Mouse (Mus musculus) liver, postnatal 0 days (tissue): Measurements from ENCODE around the gene Dph6. TPM values are rescaled to one million over a fixed set of nuclear protein-coding genes. Genes with fewer than 3 reads are reported as not detected.

Experiments
- ATAC-seq: fragments of 200-750 bp; cut with Nextera tagmentation; 2 replicates; pipeline ENCODE4 v1.8.0; 2017; ENCODE audit warnings: mild to moderate bottlenecking, moderate library complexity
- DNase-seq: peaks from one replicate; pipeline ENCODE4 v3.0.0-alpha.2; 2016
- H3K27ac ChIP-seq: fragments of 300-500 bp; sonication (generic); 2 replicates; pipeline ENCODE4 v1.5.1; 2014; ENCODE audit warnings: antibody characterized with exemption, moderate library complexity, mild to moderate bottlenecking, low read depth
- H3K27me3 ChIP-seq: fragments of 300-500 bp; sonication (generic); 2 replicates; pipeline ENCODE4 v1.6.1; 2014; ENCODE audit warnings: low read length, control low read depth, mixed read lengths; ENCODE audit not compliant: insufficient read depth
- H3K36me3 ChIP-seq: fragments of 300-500 bp; sonication (generic); replicated peaks from 2 replicates; pipeline ENCODE4 v1.6.1; 2014; ENCODE audit warnings: mild to moderate bottlenecking, control low read depth, low read length, moderate library complexity, mixed read lengths; ENCODE audit not compliant: insufficient read depth
- H3K4me1 ChIP-seq: fragments of 300-500 bp; sonication (generic); 2 replicates; pipeline ENCODE4 v1.6.1; 2014; ENCODE audit warnings: antibody characterized with exemption, mild to moderate bottlenecking, control low read depth; ENCODE audit not compliant: insufficient read depth
- H3K4me2 ChIP-seq: fragments of 300-500 bp; sonication (generic); 2 replicates; pipeline ENCODE4 v1.6.1; 2014; ENCODE audit warnings: low read depth, mild to moderate bottlenecking, low read length, moderate library complexity, mixed read lengths
- H3K4me3 ChIP-seq: fragments of 300-500 bp; sonication (generic); 2 replicates; pipeline ENCODE4 v1.5.1; 2014; ENCODE audit warnings: low read depth, low read length
- H3K9ac ChIP-seq: fragments of 300-500 bp; sonication (generic); replicated peaks from 2 replicates; pipeline ENCODE4 v1.6.1; 2014; ENCODE audit warnings: mild to moderate bottlenecking, moderate library complexity
- H3K9me3 ChIP-seq: fragments of 300-500 bp; sonication (generic); 2 replicates; pipeline ENCODE4 v1.6.1; 2016; ENCODE audit warnings: mild to moderate bottlenecking, control low read depth, low read length, mixed read lengths
- CTCF ChIP-seq: sonication (generic); IDR thresholded peaks from 2 replicates; pipeline ENCODE4 v1.5.1; 2016; ENCODE audit warnings: antibody characterized with exemption, low read depth
- EP300 ChIP-seq: IDR thresholded peaks from 2 replicates; pipeline ENCODE4 v1.6.1; 2016; ENCODE audit warnings: antibody characterized with exemption, low read depth, mild to moderate bottlenecking
- WGBS: fragments of 180-500 bp; shearing (Covaris S2); extraction: QIAGEN DNeasy Blood & Tissue Kit; methylation state at CpG from one replicate; pipeline ENCODE4 v1.1.7; 2014; ENCODE audit not compliant: insufficient replicate concordance; 5-methylcytosine and 5-hydroxymethylcytosine counted together
- polyA plus RNA-seq: library from polyadenylated mRNA; unstranded; fragments of >200 nt; fragmentation: Nextera tagmentation; extraction: Ambion mirVana; gene quantifications from 2 replicates; pipeline ENCODE4 v1.2.1, GENCODE M21; 2015

Gene Dph6
- polyA plus RNA-seq, result 5.2 and 5.7 TPM in 2 replicates

DNA sequence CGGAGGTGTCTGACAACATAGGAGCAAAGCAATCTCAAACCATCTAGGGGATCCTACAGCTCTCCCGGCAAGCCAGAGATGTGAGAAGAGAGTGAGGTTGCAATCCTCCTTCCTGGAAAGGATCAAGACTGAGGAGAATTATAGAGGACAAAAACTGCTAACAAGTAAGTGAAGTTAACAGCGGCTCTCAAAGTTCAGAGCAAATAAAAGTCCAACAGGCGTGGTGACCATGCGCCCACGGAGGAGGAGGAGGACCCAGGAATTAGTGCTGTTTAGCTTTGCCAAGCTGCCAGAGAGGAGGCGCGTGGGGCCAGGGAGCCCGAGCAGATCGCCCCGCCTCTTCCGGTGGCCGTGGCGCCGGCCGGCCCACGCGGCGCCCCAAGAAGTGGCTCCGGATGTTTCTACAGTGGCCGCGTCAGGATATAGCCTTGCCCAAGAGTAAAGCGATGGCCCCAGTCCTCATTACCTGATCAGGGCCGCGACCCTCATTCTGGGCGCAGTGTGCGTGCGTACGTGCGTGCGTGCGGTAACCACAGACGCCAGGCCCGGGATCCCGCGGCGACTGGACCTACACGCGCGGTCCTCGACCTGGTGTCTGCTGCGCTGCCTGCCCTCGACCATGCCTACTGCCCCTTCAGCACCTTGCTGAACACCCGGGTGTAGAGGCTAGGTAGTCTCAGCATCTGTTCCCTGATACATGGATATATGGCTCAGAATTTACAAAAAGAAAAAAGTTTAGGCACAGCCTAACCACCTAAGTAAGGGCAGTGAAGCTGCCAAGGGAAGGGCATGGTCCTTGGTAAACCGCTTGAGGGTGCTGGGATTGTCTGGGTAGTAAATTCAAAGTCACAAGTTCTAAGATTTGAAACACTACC is at the start of gene Dph6:
TSS of gene Dph6 (minus strand) at position 600 of the 875 bp plus-strand sequence.
- Histone ChIP-seq H3K36me3 (no peaks in the 10 kb centered on the region), H3K27ac (peak within 1 kb of the TSS; percentile 93), H3K4me1 (peaks cover 8% of the 10 kb centered on the region), H3K4me3 (peak within 1 kb of the TSS; percentile 80), H3K27me3 (no peaks in the 10 kb centered on the region), H3K9ac (peak within 1 kb of the TSS; percentile 79), H3K9me3 (no peaks in the 10 kb centered on the region), H3K4me2 (peak within 1 kb of the TSS; percentile 85)
- DNase-seq (peak; percentile 88), ATAC-seq (peak; percentile 98)
- TF ChIP-seq CTCF (peak; percentile 16; the same call in 1 of the 2 replicates), EP300 (peak; percentile 85)
- WGBS, result under 1% methylated on average over 45 of the region's 45 CpGs

- ATAC-seq (no peak), DNase-seq (no peak)
- no peak overlapping the region for H3K4me3 ChIP-seq
- H3K9me3 ChIP-seq, result no peaks in the 10 kb centered on the region
- TF ChIP-seq CTCF (no peak), EP300 (no peak)
- no peak overlapping the region for H3K4me2 ChIP-seq
- no peaks in the 10 kb centered on the region for H3K4me1 ChIP-seq
- no peak overlapping the region for H3K27ac ChIP-seq
- WGBS, result 55% methylated on average over 2 of the region's 2 CpGs
- H3K27me3 ChIP-seq, result no peaks in the 10 kb centered on the region
- no peaks in the 10 kb centered on the region for H3K36me3 ChIP-seq
- H3K9ac ChIP-seq, result no peak overlapping the region
Measured at GRCm38 (mm10) chr2:114700966-114701685, 46.4 kb upstream of the Dph6 start.

- TF ChIP-seq EP300, result no peak
- TF ChIP-seq CTCF, result no peak
- H3K4me1 ChIP-seq, result no peaks in the 10 kb centered on the region
- WGBS, result 40% methylated on average over 2 of the region's 2 CpGs
- no peak overlapping the region for H3K4me2 ChIP-seq
- H3K9me3 ChIP-seq, result no peaks in the 10 kb centered on the region
- ATAC-seq (no peak), DNase-seq (no peak)
- no peak overlapping the region for H3K27ac ChIP-seq
- no peaks in the 10 kb centered on the region for H3K36me3 ChIP-seq
- H3K27me3 ChIP-seq, result no peaks in the 10 kb centered on the region
- no peak overlapping the region for H3K9ac ChIP-seq
- H3K4me3 ChIP-seq, result no peak overlapping the region
Measured at GRCm38 (mm10) chr2:114691607-114692006, 36.8 kb upstream of the Dph6 start.

DNA sequence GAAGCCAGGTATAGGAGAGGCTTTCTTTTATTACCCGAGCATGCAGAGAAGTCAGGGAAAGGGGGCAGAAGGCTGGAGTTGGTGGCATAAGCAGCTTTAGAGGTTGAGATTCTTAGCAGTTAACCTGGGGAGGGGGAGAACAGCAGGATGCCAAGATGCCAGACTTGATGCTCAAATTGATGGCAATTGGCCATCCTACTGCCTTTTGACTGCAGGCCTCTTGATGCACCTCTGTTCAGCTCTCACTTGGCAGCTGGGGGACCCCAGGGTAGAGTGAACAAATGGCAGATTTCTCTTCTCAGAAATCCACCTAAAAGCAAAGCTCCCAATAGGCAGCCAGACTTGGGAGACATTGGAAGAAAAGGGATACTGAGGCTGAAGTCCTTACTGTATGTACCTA is 32.7 kb upstream of the Dph6 start:
- 87% methylated on average over 1 of the region's 1 CpGs for WGBS
- no peaks in the 10 kb centered on the region for H3K27me3 ChIP-seq
- H3K27ac ChIP-seq, result no peak overlapping the region
- TF ChIP-seq CTCF, result no peak
- no peak for TF ChIP-seq EP300
- H3K4me1 ChIP-seq, result no peaks in the 10 kb centered on the region
- DNase-seq (no peak), ATAC-seq (no peak)
- no peak overlapping the region for H3K4me2 ChIP-seq
- H3K9ac ChIP-seq, result no peak overlapping the region
- H3K36me3 ChIP-seq, result no peaks in the 10 kb centered on the region
- H3K4me3 ChIP-seq, result no peak overlapping the region
- no peaks in the 10 kb centered on the region for H3K9me3 ChIP-seq

GRCm38 (mm10) chr2:114687081-114687480 is 32.3 kb upstream of the Dph6 start:
- H3K27ac ChIP-seq, result no peak overlapping the region
- ATAC-seq, result no peak
- TF ChIP-seq EP300, result no peak
- TF ChIP-seq CTCF, result no peak
- 78% methylated on average over 4 of the region's 4 CpGs for WGBS
- no peaks in the 10 kb centered on the region for H3K4me1 ChIP-seq
- no peaks in the 10 kb centered on the region for H3K27me3 ChIP-seq
- H3K9ac ChIP-seq, result no peak overlapping the region
- no peak for DNase-seq
- H3K9me3 ChIP-seq, result no peaks in the 10 kb centered on the region
- H3K36me3 ChIP-seq, result no peaks in the 10 kb centered on the region
- no peak overlapping the region for H3K4me2 ChIP-seq
- H3K4me3 ChIP-seq, result no peak overlapping the region

- Histone ChIP-seq H3K4me3 (no peak overlapping the region), H3K36me3 (no peaks in the 10 kb centered on the region), H3K4me1 (no peaks in the 10 kb centered on the region), H3K27ac (no peak overlapping the region), H3K9me3 (no peaks in the 10 kb centered on the region), H3K9ac (no peak overlapping the region), H3K27me3 (no peaks in the 10 kb centered on the region), H3K4me2 (no peak overlapping the region)
- DNase-seq (no peak), ATAC-seq (no peak)
- TF ChIP-seq CTCF, result no peak
- no peak for TF ChIP-seq EP300
- WGBS, result 44% methylated on average over 1 of the region's 1 CpGs
Measured at GRCm38 (mm10) chr2:114673831-114674230, 19.1 kb upstream of the Dph6 start.
